Mouse (Mus musculus) embryonic fibroblast, embryonic 13.5 days (primary cell): ENCODE data around the gene Tacr1.

Experiments
- CTCF ChIP-seq: IDR thresholded peaks from 2 replicates; pipeline ENCODE4 v1.5.1; 2011; ENCODE audit warnings: mild to moderate bottlenecking, control low read depth, low read length, moderate library complexity, borderline replicate concordance; ENCODE audit not compliant: insufficient read depth
- POLR2A ChIP-seq: IDR thresholded peaks from 2 replicates; pipeline ENCODE4 v1.6.1; 2011; ENCODE audit warnings: low read depth, mild to moderate bottlenecking, control low read depth, low read length, moderate library complexity

DNA sequence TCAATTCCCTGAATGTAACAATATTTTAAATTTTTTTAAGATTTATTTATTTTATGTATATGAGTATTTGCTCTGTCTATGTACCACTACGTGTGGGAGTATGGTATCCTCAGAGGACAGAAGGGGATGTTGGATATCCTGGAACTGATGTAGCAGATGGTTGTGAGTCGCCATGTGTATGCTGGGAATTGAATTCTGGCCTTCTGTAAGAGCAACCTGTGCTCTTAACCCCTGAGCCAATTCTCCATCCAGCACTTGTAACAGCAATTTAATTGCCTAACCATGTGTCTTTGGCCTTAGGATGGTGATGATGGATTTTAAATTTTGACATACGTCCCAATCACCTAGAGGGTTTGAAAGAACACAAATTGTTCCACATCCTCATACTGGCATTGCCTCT lies 26.0 kb upstream of the Tacr1 start:
- TF ChIP-seq POLR2A (no peak), CTCF (no peak)
